Mouse (Mus musculus): ENCODE measurements around the gene Brd3os. TPM values are rescaled to one million over a fixed set of nuclear protein-coding genes. Genes with fewer than 3 reads are reported as not detected.

Brd3os gene
- total and polyA plus RNA-seq, 2 experiments from 2014 or later = 30.9 to 39.7 TPM

- Histone ChIP-seq H3K27ac (no peak overlapping the region), H3K36me3 (ENCODE audit: insufficient read depth, low read length) (no peaks in the 10 kb centered on the region), H3K27me3 (ENCODE audit: insufficient read depth, low read length) (no peaks in the 10 kb centered on the region), H3K4me3 (ENCODE audit: low read length) (no peak overlapping the region), H3K9me3 (ENCODE audit: low read length) (no peaks in the 10 kb centered on the region), H3K9ac (replicated peaks; ENCODE audit: low read length) (no peak overlapping the region), H3K4me2 (ENCODE audit: low read depth, low read length) (no peak overlapping the region), H3K4me1 (ENCODE audit: insufficient read depth, low read length) (peaks cover 23% of the 10 kb centered on the region)
- DNase-seq (ENCODE audit: low spot score) = no peak
- no peak for TF ChIP-seq CTCF (IDR thresholded peaks at IDR 0.05; ENCODE audit: low read depth)
- no peak for ATAC-seq
Measured at GRCm38 (mm10) chr2:27471170-27471584, 29.1 kb downstream of the Brd3os start.

DNA sequence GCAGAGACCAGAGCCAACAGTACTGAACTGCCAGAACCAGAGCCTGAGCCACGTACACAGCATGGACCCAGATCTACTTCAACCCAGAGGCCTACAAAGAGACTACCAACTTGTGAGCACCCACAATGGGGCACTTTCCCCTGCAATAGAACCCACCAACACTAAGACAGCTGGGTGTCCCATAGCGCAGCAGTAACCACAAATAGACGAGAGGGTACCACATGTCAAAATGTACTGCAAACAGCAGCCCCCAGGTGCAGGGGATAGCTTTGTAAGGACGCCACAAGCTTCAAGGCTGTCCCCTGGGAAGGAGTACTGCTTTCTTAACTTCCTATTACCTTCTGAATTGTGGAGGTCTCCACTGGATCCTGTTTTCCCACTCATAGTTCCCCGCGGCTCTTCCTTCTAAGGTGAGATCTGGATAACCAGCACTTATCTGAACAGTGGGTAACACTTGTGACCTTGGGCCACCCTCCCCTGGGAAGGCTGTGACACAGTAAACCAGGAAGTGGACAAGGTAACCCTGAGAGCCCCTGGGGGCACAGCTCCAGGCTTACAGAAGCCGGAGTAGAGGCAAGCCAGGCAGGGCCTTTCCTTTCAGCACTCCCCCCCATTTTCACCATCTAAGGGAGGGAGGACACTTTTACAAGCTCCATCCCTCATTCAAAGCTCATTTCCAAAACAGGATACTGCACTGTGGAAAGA lies 31.1 kb downstream of the Brd3os start:
- H3K4me3 ChIP-seq (ENCODE audit: low read length) = peak overlapping the region; percentile 96; the same call in 1 of the 2 replicates
- peaks cover 23% of the 10 kb centered on the region for H3K4me1 ChIP-seq (ENCODE audit: insufficient read depth, low read length)
- WGBS = 67% methylated on average over 7 of the region's 7 CpGs
- DNase-seq (ENCODE audit: low spot score) = no peak
- no peak for ATAC-seq
- no peak overlapping the region; the same call in 1 of the 2 replicates for H3K9ac ChIP-seq (replicated peaks; ENCODE audit: low read length)
- peak overlapping the region; percentile 94 for H3K4me2 ChIP-seq (ENCODE audit: low read depth, low read length)
- H3K27me3 ChIP-seq (ENCODE audit: insufficient read depth, low read length) = no peaks in the 10 kb centered on the region
- no peak for TF ChIP-seq CTCF (IDR thresholded peaks at IDR 0.05; ENCODE audit: low read depth)
- no peaks in the 10 kb centered on the region for H3K36me3 ChIP-seq (ENCODE audit: insufficient read depth, low read length)
- no peaks in the 10 kb centered on the region for H3K9me3 ChIP-seq (ENCODE audit: low read length)
- no peak overlapping the region for H3K27ac ChIP-seq

GRCm38 (mm10) chr2:27473911-27474310 lies 31.8 kb downstream of the Brd3os start:
- Histone ChIP-seq H3K4me1 (ENCODE audit: insufficient read depth, low read length) (peaks cover 23% of the 10 kb centered on the region), H3K27ac (no peak overlapping the region), H3K36me3 (ENCODE audit: insufficient read depth, low read length) (no peaks in the 10 kb centered on the region), H3K4me3 (ENCODE audit: low read length) (peak overlapping the region; percentile 96), H3K27me3 (ENCODE audit: insufficient read depth, low read length) (no peaks in the 10 kb centered on the region), H3K9ac (replicated peaks; ENCODE audit: low read length) (peak overlapping the region; percentile 94), H3K4me2 (ENCODE audit: low read depth, low read length) (peak overlapping the region; percentile 94), H3K9me3 (ENCODE audit: low read length) (no peaks in the 10 kb centered on the region)
- TF ChIP-seq CTCF (IDR thresholded peaks at IDR 0.05; ENCODE audit: low read depth) = no peak
- 26% methylated on average over 4 of the region's 4 CpGs for WGBS
- DNase-seq (ENCODE audit: low spot score) (no peak), ATAC-seq (no peak)

DNA sequence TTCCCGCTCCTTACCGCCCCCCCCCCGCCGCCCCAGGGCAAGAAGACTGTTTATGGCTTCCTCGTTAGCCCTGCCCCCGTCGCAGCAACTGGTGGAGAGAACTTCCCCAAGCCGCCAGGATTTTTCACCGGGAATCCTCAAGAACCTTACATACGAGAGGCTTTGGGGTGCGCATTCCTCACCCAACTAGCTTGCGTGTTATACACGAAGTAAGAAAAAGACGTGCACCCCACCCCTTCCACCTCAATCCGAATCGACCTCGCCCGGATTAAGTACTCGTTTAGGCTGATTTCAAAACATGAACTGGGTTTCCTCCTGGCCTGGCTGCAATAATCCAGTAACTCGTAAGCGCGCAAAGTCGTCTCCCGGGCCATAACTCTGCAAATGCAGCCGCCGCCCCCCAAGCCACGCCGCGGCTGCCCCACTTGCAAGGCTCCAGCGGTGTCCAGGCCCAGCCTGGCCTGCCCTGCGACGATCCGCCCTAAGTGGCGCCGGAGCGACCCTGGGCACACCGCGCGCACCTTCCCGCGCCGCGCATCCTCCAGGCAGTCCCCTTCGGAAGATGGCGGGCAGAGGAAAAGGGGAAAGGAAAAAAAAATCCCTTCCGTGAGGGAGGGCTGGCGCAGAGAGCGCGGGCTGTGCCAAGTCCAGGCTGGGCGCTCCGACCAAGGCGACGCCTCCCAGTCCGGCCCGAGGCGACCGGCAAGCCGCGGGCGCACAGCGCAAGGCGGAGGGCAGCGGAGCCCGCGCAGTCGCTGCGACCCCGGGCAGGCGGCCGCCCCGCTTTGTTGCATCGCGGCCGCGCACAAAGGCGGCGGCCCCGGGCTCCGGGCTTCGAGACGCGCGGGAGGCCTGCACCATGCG lies 32.7 kb downstream of the Brd3os start:
- peak; percentile 54 for ATAC-seq
- WGBS = under 1% methylated on average over 83 of the region's 84 CpGs
- H3K4me1 ChIP-seq (ENCODE audit: insufficient read depth, low read length) = peaks cover 23% of the 10 kb centered on the region

GRCm38 (mm10) chr2:27475495-27476302 lies 33.6 kb downstream of the Brd3os start:
- DNase-seq (ENCODE audit: low spot score) (peak; percentile 98), ATAC-seq (peak; percentile 99)
- TF ChIP-seq CTCF (IDR thresholded peaks at IDR 0.05; ENCODE audit: low read depth) = no peak
- peak overlapping the region; percentile 96 for H3K27ac ChIP-seq
- peaks cover 23% of the 10 kb centered on the region for H3K4me1 ChIP-seq (ENCODE audit: insufficient read depth, low read length)
- H3K4me2 ChIP-seq (ENCODE audit: low read depth, low read length) = peak overlapping the region; percentile 94
- peak overlapping the region; percentile 96 for H3K4me3 ChIP-seq (ENCODE audit: low read length)
- no peaks in the 10 kb centered on the region for H3K36me3 ChIP-seq (ENCODE audit: insufficient read depth, low read length)
- peak overlapping the region; percentile 94 for H3K9ac ChIP-seq (replicated peaks; ENCODE audit: low read length)
- H3K9me3 ChIP-seq (ENCODE audit: low read length) = no peaks in the 10 kb centered on the region
- WGBS = 1% methylated on average over 70 of the region's 96 CpGs
- H3K27me3 ChIP-seq (ENCODE audit: insufficient read depth, low read length) = no peaks in the 10 kb centered on the region

More for the DNA sequence above, 32.7 kb downstream of the Brd3os start:
- Histone ChIP-seq H3K4me3 (ENCODE audit: low read length) (peak overlapping the region; percentile 96), H3K4me2 (ENCODE audit: low read depth, low read length) (peak overlapping the region; percentile 94), H3K36me3 (ENCODE audit: insufficient read depth, low read length) (no peaks in the 10 kb centered on the region), H3K9me3 (ENCODE audit: low read length) (no peaks in the 10 kb centered on the region), H3K9ac (replicated peaks; ENCODE audit: low read length) (peak overlapping the region; percentile 94), H3K27me3 (ENCODE audit: insufficient read depth, low read length) (no peaks in the 10 kb centered on the region), H3K27ac (peak overlapping the region; percentile 96)
- no peak for TF ChIP-seq CTCF (IDR thresholded peaks at IDR 0.05; ENCODE audit: low read depth)
- no peak for DNase-seq (ENCODE audit: low spot score)
